Mouse (Mus musculus) MEL (cell line): Measurements from ENCODE around the gene Pla1a. TPM values are rescaled to one million over a fixed set of nuclear protein-coding genes. Genes with fewer than 3 reads are reported as not detected.

Experiments used
- DNase-seq: peaks from one replicate; pipeline ENCODE4 v3.0.0; 2011; ENCODE audit warnings: low read depth, low spot score
- H3K27ac ChIP-seq: 2 replicates; pipeline ENCODE4 v1.5.1; 2012; ENCODE audit warnings: low read depth, mild to moderate bottlenecking, control low read depth, low read length, moderate library complexity; ENCODE audit not compliant: control insufficient read depth
- H3K27me3 ChIP-seq, 2 experiments: fragments of 150-350 bp in 1 of 2; sonication (generic) in 1 of 2; 2 replicates each; pipeline ENCODE4 v1.6.1; 2012; ENCODE audit warnings: low read length in 2 of 2, mild to moderate bottlenecking in 2 of 2, improper control_type of control experiment in 1 of 2, moderate library complexity in 1 of 2; ENCODE audit not compliant: insufficient read depth in 2 of 2, control insufficient read depth in 1 of 2
- H3K36me3 ChIP-seq, 2 experiments: 2 replicates each; pipeline ENCODE4 v1.6.1; 2012 to 2014; ENCODE audit warnings: low read length in 2 of 2, improper control_type of control experiment in 1 of 2, inconsistent platforms in 1 of 2, mild to moderate bottlenecking in 1 of 2; ENCODE audit not compliant: insufficient read depth in 2 of 2, control insufficient read depth in 1 of 2
- H3K4me1 ChIP-seq, 2 experiments: fragments of 150-350 bp in 1 of 2; sonication (generic) in 1 of 2; 2 replicates each; pipeline ENCODE4 v1.6.1; 2012; ENCODE audit warnings: low read length in 2 of 2, improper control_type of control experiment in 1 of 2, mild to moderate bottlenecking in 1 of 2; ENCODE audit not compliant: insufficient read depth in 2 of 2, control insufficient read depth in 1 of 2
- H3K4me3 ChIP-seq, 2 experiments: fragments of 150-350 bp in 1 of 2; sonication (generic) in 1 of 2; 2 replicates each; pipeline ENCODE4 v1.5.1; 2012; ENCODE audit warnings: low read depth in 2 of 2, low read length in 2 of 2, mild to moderate bottlenecking in 2 of 2, moderate library complexity in 2 of 2, control low read depth in 1 of 2, improper control_type of control experiment in 1 of 2; ENCODE audit not compliant: control insufficient read depth in 1 of 2, insufficient read depth in 1 of 2
- H3K79me2 ChIP-seq: 2 replicates; pipeline ENCODE4 v1.6.1; 2012; ENCODE audit warnings: mild to moderate bottlenecking, low read length, moderate library complexity; ENCODE audit not compliant: control insufficient read depth, poor library complexity, insufficient read depth
- H3K9ac ChIP-seq: 2 replicates; pipeline ENCODE4 v1.6.1; 2012; ENCODE audit warnings: low read depth, mild to moderate bottlenecking, control low read depth, low read length, moderate library complexity; ENCODE audit not compliant: control insufficient read depth, poor library complexity, severe bottlenecking
- H3K9me3 ChIP-seq: fragments of 150-350 bp; sonication (generic); replicated peaks from 2 replicates; pipeline ENCODE4 v1.6.1; 2012; ENCODE audit warnings: mild to moderate bottlenecking, low read length, improper control_type of control experiment, moderate library complexity; ENCODE audit not compliant: insufficient read depth
- CTCF ChIP-seq, 3 experiments: IDR thresholded peaks in 2 of 3; conservative IDR thresholded peaks in 1 of 3; 2 replicates each; pipeline ENCODE4 v1.5.1; 2011 to 2012; ENCODE audit warnings: low read length in 3 of 3, low read depth in 2 of 3, mild to moderate bottlenecking in 2 of 3, improper control_type of control experiment in 1 of 3, inconsistent platforms in 1 of 3, mixed read lengths in 1 of 3, moderate library complexity in 1 of 3; ENCODE audit not compliant: control insufficient read depth in 1 of 3, insufficient read depth in 1 of 3, poor library complexity in 1 of 3, severe bottlenecking in 1 of 3
- E2F4 ChIP-seq: IDR thresholded peaks from 2 replicates; pipeline ENCODE4 v1.6.1; 2011; ENCODE audit warnings: low read depth, low read length, improper control_type of control experiment, borderline replicate concordance
- ELF1 ChIP-seq: IDR thresholded peaks from 2 replicates; pipeline ENCODE4 v1.6.1; 2014; ENCODE audit warnings: low read depth, mild to moderate bottlenecking, inconsistent platforms, low read length, improper control_type of control experiment, moderate library complexity
- EP300 ChIP-seq, 2 experiments: IDR thresholded peaks; 2 replicates each; pipeline ENCODE4 v1.6.1; 2011; ENCODE audit warnings: improper control_type of control experiment in 2 of 2, low read length in 2 of 2, low read depth in 1 of 2, mild to moderate bottlenecking in 1 of 2
- GABPA ChIP-seq: IDR thresholded peaks from 2 replicates; pipeline ENCODE4 v1.6.1; 2012; ENCODE audit warnings: low read depth, mild to moderate bottlenecking, inconsistent platforms, low read length, improper control_type of control experiment, moderate library complexity
- GATA1 ChIP-seq: IDR thresholded peaks from 2 replicates; pipeline ENCODE4 v1.6.1; 2011; ENCODE audit warnings: low read depth, low read length, improper control_type of control experiment
- HCFC1 ChIP-seq: IDR thresholded peaks from 2 replicates; pipeline ENCODE4 v1.6.1; 2012; ENCODE audit warnings: low read depth, mild to moderate bottlenecking, inconsistent platforms, low read length, improper control_type of control experiment, moderate library complexity
- KAT2A ChIP-seq: conservative IDR thresholded peaks from 2 replicates; pipeline ENCODE4 v1.6.1; 2012; ENCODE audit warnings: low read depth, low read length, improper control_type of control experiment, inconsistent platforms
- MAZ ChIP-seq: IDR thresholded peaks from 2 replicates; pipeline ENCODE4 v1.6.1; 2012; ENCODE audit warnings: low read depth, mild to moderate bottlenecking, inconsistent platforms, low read length, improper control_type of control experiment
- MEF2A ChIP-seq: IDR thresholded peaks from 2 replicates; pipeline ENCODE4 v1.6.1; 2014; ENCODE audit warnings: low read depth, mild to moderate bottlenecking, inconsistent platforms, low read length, improper control_type of control experiment; ENCODE audit not compliant: poor library complexity, insufficient replicate concordance, severe bottlenecking; ENCODE audit errors: extremely low read depth
- MXI1 ChIP-seq: IDR thresholded peaks from 2 replicates; pipeline ENCODE4 v1.6.1; 2011; ENCODE audit warnings: mild to moderate bottlenecking, low read depth, low read length, improper control_type of control experiment
- MYB ChIP-seq: IDR thresholded peaks from 2 replicates; pipeline ENCODE4 v1.6.1; 2011; ENCODE audit warnings: mild to moderate bottlenecking, low read depth, low read length, improper control_type of control experiment
- NELFE ChIP-seq: IDR thresholded peaks from 2 replicates; pipeline ENCODE4 v1.6.1; 2011; ENCODE audit warnings: low read depth, low read length, improper control_type of control experiment
- POLR2A ChIP-seq, 2 experiments: IDR thresholded peaks; 2 replicates each; pipeline ENCODE4 v1.6.1; 2011 to 2012; ENCODE audit warnings: low read length in 2 of 2, mild to moderate bottlenecking in 2 of 2, control low read depth in 1 of 2, improper control_type of control experiment in 1 of 2, low read depth in 1 of 2, moderate library complexity in 1 of 2; ENCODE audit not compliant: control insufficient read depth in 1 of 2, insufficient read depth in 1 of 2, poor library complexity in 1 of 2
- RAD21 ChIP-seq: IDR thresholded peaks from 2 replicates; pipeline ENCODE4 v1.6.1; 2011; ENCODE audit warnings: mild to moderate bottlenecking, low read depth, low read length, improper control_type of control experiment
- SIN3A ChIP-seq: IDR thresholded peaks from 2 replicates; pipeline ENCODE4 v1.6.1; 2012; ENCODE audit warnings: low read length, improper control_type of control experiment, inconsistent platforms
- SMC3 ChIP-seq: IDR thresholded peaks from 2 replicates; pipeline ENCODE4 v1.6.1; 2011; ENCODE audit warnings: low read depth, low read length, improper control_type of control experiment
- TAL1 ChIP-seq: IDR thresholded peaks from 2 replicates; pipeline ENCODE4 v1.6.1; 2012; ENCODE audit warnings: mild to moderate bottlenecking, inconsistent platforms, low read length, moderate library complexity, mixed read lengths
- TCF12 ChIP-seq: IDR thresholded peaks from 2 replicates; pipeline ENCODE4 v1.6.1; 2014; ENCODE audit warnings: low read depth, mild to moderate bottlenecking, inconsistent platforms, low read length, improper control_type of control experiment, moderate library complexity
- USF2 ChIP-seq, 2 experiments: IDR thresholded peaks; 2 replicates each; pipeline ENCODE4 v1.6.1; 2011 to 2012; ENCODE audit warnings: improper control_type of control experiment in 2 of 2, low read length in 2 of 2, borderline replicate concordance in 1 of 2, inconsistent platforms in 1 of 2, low read depth in 1 of 2, mild to moderate bottlenecking in 1 of 2; ENCODE audit not compliant: insufficient read depth in 1 of 2
- ZKSCAN1 ChIP-seq: IDR thresholded peaks from 2 replicates; pipeline ENCODE4 v1.6.1; 2012; ENCODE audit warnings: low read depth, mild to moderate bottlenecking, inconsistent platforms, low read length, improper control_type of control experiment, moderate library complexity
- ZMIZ1 ChIP-seq: IDR thresholded peaks from 2 replicates; pipeline ENCODE4 v1.6.1; 2012; ENCODE audit warnings: low read depth, mild to moderate bottlenecking, inconsistent platforms, low read length, improper control_type of control experiment, moderate library complexity
- polyA plus RNA-seq, 2 experiments: library from polyadenylated mRNA; stranded (reverse) in 1 of 2; unstranded in 1 of 2; fragments of >175 nt in 1 of 2; fragments of >200 nt in 1 of 2; gene quantifications; 2 replicates each; pipeline versions ENCODE4 v1.2.1 to v1.2.4; 2012; ENCODE audit warnings: low replicate concordance in 2 of 2, low read depth in 1 of 2; ENCODE audit not compliant: insufficient read length in 2 of 2, insufficient read depth in 1 of 2, missing spikeins in 1 of 2
- total RNA-seq: library from RNA; depleted of rRNA; stranded (reverse); fragments of 300-350 nt; gene quantifications from 2 replicates; pipeline ENCODE4 v1.2.3, GENCODE M21; 2012

The Pla1a gene
- total and polyA plus RNA-seq, 3 experiments: 0.04 TPM; not detected in 2

DNA sequence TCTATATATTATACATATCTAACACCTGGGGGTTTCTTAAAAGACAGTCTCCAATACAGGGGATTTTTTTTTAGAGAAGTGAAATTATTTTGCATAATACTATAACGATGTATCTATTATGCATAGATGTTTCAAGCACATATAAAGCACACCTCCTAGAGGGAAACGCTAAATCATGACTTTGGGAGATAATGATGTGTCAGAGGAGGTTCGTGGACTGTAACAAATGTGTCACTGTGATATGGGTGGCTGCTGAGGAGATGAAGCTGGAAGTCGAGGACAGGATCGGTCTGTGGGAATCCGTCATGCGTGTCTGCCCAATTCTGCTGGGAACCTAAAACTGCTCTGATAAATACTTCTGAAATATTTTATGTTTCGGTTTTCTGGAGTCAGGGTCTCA lies 28.8 kb upstream of the Pla1a start:
- no peaks in the 10 kb centered on the region for H3K9me3 ChIP-seq
- H3K4me3 ChIP-seq: no peak overlapping the region
- H3K9ac ChIP-seq: no peak overlapping the region
- no peak for DNase-seq
- no peaks in the 10 kb centered on the region for H3K79me2 ChIP-seq
- H3K4me1 ChIP-seq: peaks cover 0 to 11% of the 10 kb centered on the region in 2 experiments; a peak in 3 of 4 replicates
- peaks cover 0 to 8% of the 10 kb centered on the region in 2 experiments; a peak in 2 of 4 replicates for H3K36me3 ChIP-seq
- H3K27me3 ChIP-seq: no peaks in the 10 kb centered on the region
- TF ChIP-seq USF2 (IDR thresholded peaks at IDR 0.05; ENCODE audit: borderline replicate concordance in 1 of 2, insufficient read depth in 1 of 2, low read depth in 1 of 2, low read length in 2 of 2): no peak
- TF ChIP-seq E2F4: no peak
- TF ChIP-seq TCF12: no peak
- TF ChIP-seq MXI1: no peak
- no peak for TF ChIP-seq KAT2A
- no peak for TF ChIP-seq ZMIZ1
- TF ChIP-seq MAZ: no peak
- TF ChIP-seq GATA1: no peak
- TF ChIP-seq NELFE: no peak
- no peak for TF ChIP-seq GABPA
- TF ChIP-seq EP300 (IDR thresholded peaks at IDR 0.05; ENCODE audit: low read depth in 1 of 2, low read length in 2 of 2): no peak
- no peak for TF ChIP-seq MEF2A
- TF ChIP-seq SMC3: no peak
- no peak for TF ChIP-seq POLR2A (IDR thresholded peaks at IDR 0.05; ENCODE audit: control insufficient read depth in 1 of 2, insufficient read depth in 1 of 2, low read depth in 1 of 2, low read length in 2 of 2, poor library complexity in 1 of 2)
- TF ChIP-seq, all 39 proteins: peak for 0
- H3K27ac ChIP-seq: no peak overlapping the region

DNA sequence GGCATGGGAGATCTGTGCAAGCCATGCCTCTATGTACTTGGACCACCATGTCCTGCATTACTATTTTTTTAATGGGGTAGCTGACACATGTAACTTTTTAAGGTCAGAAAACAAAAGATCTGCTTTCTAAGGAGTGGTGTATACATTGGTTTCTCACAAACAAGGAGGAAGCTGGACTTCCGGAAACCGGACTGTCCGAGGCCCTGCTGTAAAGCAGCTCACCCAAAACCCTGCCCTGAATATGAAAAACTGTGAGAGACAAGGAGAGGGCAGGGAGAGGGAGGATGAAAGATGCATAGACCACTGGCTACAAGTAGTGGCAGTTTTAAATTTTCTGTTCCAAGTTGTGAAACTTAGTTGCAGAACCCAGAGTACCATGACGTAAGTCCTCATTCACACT lies 27.0 kb upstream of the Pla1a start:
- no peaks in the 10 kb centered on the region for H3K9me3 ChIP-seq
- no peak overlapping the region for H3K9ac ChIP-seq
- no peak for TF ChIP-seq TAL1
- TF ChIP-seq ELF1: no peak
- TF ChIP-seq ZKSCAN1: no peak
- TF ChIP-seq MYB: no peak
- no peak for TF ChIP-seq POLR2A (IDR thresholded peaks at IDR 0.05; ENCODE audit: control insufficient read depth in 1 of 2, insufficient read depth in 1 of 2, low read depth in 1 of 2, low read length in 2 of 2, poor library complexity in 1 of 2)
- no peak for TF ChIP-seq CTCF (IDR thresholded peaks at IDR 0.05 in 2 of 3, conservative IDR thresholded peaks at IDR 0.05 in 1 of 3; ENCODE audit: control insufficient read depth in 1 of 3, insufficient read depth in 1 of 3, low read depth in 2 of 3, low read length in 3 of 3, poor library complexity in 1 of 3, severe bottlenecking in 1 of 3)
- no peak for TF ChIP-seq HCFC1
- TF ChIP-seq GABPA: no peak
- TF ChIP-seq SIN3A: no peak
- TF ChIP-seq RAD21: no peak
- DNase-seq: no peak
- no peaks in the 10 kb centered on the region for H3K27me3 ChIP-seq
- H3K4me3 ChIP-seq: no peak overlapping the region
- H3K79me2 ChIP-seq: no peaks in the 10 kb centered on the region
- H3K36me3 ChIP-seq: peaks cover 0 to 8% of the 10 kb centered on the region in 2 experiments; a peak in 2 of 4 replicates
- peaks cover 0 to 11% of the 10 kb centered on the region in 2 experiments; a peak in 3 of 4 replicates for H3K4me1 ChIP-seq
- H3K27ac ChIP-seq: no peak overlapping the region
